Mouse (Mus musculus) cerebellum, postnatal 25 days (tissue): ENCODE results near the gene Gga3.
"Not testable (repeated sequence)": the region's sequence is repeated elsewhere in the genome, so short reads cannot be mapped to it uniquely, and the experiment has no call there.

Experiments
- DNase-seq, 2 experiments: peaks; one replicate each; pipeline ENCODE4 v3.0.0; 2021; ENCODE audit warnings: mixed read lengths in 2 of 2

Gene Gga3

GRCm38 (mm10) chr11:115603476-115604303 lies at the start of gene Gga3, which contains the start of gene Mrps7:
Gga3 (minus strand) TSS chr11:115604051.
Mrps7 (plus strand) TSS chr11:115603925.
- peak; percentile 94 to 95 for DNase-seq

DNA sequence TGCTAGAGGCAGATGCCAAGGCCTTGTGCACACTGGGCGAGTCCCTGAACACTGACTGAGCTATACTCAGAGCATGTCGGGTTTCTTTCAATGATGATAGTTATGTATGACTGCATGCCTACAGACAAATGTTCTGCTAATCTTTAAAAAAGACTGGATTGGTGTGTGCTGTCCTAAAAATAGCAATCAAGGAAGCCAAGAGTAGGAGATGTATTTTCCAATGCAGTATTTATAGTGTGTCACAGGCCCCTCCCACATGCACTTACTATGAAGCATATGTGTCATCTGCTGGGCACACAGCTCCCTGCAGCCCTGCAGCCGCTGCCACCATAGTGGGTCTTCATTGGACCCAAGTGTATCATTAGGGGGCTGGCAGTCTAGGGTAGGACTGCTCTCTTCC lies 49.3 kb upstream of the Gga3 start:
- peak; percentile 35 to 37 for DNase-seq

GRCm38 (mm10) chr11:115651680-115652079 lies 47.8 kb upstream of the Gga3 start:
- DNase-seq = peak; percentile 17 to 55

DNA sequence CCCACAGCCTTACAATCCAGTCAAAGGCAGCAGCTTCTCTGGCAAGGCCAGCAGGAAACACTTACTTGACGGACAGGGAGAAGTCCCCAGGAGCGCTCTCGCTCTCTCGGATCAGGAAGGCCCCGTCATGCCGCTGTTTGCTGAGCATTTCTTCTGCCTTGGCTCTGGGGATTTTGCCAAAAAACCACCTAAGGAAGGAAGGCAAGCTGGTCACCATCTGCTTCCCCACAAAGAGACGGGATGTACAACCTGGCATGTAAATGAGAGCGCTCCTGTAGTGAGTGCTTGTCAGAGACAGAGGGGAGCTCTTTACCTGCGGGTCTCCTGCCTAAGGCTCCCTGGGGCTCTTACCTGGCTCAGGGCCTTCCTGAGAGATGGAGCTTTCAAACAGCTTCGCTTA lies 45.9 kb upstream of the Gga3 start:
- DNase-seq = peak; percentile 88 to 89

- DNase-seq = peak; percentile 65 to 80
Measured at GRCm38 (mm10) chr11:115647459-115647858, 43.6 kb upstream of the Gga3 start.

DNA sequence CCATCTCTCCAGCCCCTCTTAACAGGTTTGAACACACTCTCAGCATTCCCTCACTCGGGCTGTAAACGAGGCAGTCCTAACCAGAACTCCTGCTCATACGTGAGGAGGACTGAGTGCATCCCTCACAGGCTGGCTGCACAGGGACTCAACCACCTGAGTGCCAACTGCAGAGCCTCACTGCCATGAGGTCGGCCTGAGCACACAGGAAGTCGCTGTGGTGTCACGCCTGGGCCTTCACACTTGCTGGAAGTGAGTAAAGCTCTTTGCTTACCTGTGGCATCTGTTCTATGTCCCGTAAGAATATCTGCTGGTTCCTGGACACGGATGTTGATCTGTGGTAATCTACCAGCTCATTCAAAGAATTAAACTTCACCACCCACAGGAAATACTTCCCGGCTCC lies 42.6 kb upstream of the Gga3 start:
- no peak for DNase-seq

DNA sequence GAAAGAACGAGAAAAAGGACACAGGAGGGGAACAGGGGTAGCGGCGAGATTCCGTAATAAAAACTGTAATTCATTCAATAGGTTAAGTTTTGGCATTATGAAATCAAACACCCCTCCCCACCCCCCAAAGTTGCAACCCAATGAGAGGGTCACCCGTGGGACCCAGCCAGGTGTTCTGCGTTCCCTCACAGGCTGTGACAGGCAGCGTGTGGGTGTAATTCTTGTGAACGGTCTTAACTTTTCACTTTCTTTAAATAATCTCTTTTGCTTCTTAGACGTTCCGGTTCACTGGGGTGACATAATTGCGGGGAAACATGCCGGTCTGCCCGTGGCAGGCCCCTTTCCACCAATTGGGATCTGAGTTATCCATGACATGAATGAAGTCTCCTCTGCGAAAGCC lies 41.6 kb upstream of the Gga3 start:
- not testable (repeated sequence) for DNase-seq

DNA sequence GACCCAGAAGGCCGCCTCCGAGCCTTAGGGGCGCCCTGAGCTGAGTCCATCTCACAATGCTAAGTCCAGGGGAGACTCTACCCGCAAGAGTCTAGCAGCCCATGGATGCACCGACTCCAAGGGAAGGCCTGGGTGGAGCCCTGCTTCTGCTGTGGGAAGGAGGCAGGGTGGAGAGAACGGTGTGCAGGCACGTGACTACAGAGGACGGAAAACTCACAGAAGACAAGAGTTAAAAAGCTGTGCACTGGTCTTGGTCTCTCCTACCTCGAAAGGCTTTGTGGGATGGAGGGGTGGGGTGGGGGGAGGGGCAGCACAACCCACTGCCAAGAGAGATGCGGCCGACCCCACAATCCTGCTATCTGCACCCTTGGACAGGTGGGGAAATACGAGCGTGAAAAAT lies 40.5 kb upstream of the Gga3 start:
- DNase-seq = no peak

- DNase-seq = no peak
Measured at GRCm38 (mm10) chr11:115643265-115643664, 39.4 kb upstream of the Gga3 start.

- DNase-seq = no peak
Measured at GRCm38 (mm10) chr11:115642705-115643104, 38.9 kb upstream of the Gga3 start.

DNA sequence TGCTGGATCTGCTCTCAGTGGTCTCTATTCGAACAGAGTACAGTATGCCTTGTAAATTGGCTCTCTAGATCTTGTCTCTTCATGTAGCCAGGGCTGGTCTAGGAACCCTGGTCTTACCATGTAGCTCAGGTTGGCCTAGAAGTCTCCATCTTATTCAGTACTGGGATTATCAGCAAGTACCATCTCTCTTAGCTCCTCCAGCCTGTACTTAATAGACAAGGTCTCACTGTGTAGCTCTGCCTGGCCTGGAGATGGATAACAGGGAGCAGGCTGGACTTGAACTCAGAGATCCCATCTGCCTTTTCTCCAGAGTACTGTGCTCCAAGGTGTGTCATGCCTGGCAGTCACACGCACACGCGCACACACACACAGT lies 37.8 kb upstream of the Gga3 start:
- no peak for DNase-seq

GRCm38 (mm10) chr11:115640978-115641663 lies 37.3 kb upstream of the Gga3 start:
- no peak for DNase-seq

DNA sequence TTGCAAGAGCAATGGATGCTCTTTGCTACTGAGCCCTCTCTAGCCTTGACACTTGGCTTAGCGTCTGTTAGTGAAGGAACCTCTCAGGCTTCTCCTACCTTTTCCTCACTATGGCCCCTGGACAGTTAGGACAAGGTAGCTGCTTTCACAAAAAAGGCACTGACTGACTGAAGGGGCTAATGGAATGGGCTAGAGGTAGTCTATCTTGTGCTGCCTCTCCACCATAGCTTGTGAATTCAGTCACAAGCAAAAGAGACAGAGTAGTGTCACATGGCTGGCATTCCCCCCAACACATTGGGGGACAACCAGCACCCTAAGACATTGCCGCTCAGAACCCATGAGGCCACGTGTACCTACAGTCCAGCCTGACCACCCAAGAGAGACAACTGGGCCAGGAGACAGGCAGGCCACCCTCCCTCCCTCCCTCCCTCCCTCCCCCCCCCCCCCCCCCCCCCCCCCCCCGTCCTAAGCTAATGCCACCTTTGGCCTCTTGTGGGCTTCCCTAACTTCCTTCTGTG lies 36.5 kb upstream of the Gga3 start:
- DNase-seq = no peak

DNA sequence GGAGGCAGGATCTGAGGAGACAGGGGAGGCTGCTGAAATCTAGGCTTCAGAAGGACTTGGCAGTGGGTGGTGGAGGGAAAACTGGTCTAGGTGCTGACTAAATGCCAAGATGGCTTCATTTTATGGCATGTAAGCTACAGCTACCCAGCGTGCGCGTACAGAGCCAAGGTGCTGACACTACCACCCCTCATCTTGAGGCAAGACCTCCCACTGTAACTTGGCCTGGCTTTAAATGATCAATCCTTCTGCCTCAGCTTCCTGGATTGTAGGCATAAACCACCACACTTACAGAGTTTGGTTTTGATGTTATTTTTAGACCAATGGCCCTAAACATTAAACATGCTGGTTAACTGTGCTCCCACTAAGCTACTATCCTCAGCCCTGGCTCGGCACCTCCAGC lies 35.7 kb upstream of the Gga3 start:
- DNase-seq = no peak

DNA sequence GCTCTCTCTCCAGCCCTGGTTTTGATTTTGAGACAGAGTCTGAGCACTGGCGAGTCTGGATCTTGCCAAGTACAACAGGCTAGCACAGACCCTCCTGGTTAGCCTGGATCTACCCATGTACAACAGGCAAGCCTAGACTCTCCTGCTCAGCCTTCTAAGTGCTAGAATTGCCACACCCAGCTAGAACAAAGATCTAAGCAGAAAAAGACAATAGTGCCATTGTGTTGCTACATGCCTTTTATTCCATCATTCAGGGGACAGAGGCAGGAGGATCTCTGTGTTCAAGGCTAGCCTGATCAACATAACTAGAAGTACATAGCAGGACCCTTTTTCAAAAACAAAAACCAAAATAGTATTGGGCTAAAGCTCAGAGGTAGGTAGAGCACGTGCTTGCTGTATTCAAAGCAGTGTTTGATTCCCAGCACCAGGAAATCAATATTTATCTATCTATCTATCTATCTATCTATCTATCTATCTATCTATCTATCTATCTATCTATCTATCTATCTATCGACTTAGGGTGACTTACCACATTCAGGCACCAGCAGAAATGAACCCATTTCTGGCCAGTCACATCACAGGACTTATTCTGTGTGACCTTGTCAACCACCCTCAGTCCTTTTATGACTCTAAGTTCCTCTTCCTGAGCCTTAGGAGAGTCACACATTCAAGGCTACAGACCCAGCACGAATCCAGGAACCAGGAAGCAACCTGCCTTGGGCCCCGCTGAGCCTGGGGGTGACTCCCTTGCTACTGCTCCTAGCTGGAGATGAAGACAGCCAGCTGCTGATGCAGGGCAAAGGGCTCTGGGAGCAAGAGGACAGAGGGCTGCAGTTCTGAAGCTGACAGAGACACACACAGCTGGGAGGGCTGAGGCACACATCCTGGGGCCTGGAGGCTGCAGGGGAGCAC lies 34.9 kb upstream of the Gga3 start:
- DNase-seq = no peak

DNA sequence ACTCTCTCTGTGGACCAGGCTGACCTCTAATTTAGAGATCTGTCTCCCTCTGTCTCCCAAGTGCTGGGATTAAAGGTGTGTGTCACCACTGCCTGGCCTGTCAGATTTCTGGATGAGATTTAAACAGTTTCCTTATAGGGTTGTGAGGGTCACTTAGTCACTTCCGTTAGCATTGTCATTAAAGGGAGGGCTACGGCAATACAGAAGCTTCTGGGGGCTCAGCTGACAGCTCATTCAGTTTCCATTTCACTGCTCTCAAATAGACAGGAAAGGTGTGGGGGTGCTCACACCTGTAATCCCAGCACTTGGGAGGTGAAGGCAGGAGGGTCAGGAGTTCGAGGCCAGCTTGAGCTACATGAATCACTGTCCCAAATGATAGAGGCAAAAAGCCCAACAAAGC lies 33.1 kb upstream of the Gga3 start:
- DNase-seq = no peak

GRCm38 (mm10) chr11:115635484-115635883 lies 31.6 kb upstream of the Gga3 start:
- DNase-seq = no peak

GRCm38 (mm10) chr11:115635041-115635440 lies 31.2 kb upstream of the Gga3 start:
- DNase-seq = no peak

DNA sequence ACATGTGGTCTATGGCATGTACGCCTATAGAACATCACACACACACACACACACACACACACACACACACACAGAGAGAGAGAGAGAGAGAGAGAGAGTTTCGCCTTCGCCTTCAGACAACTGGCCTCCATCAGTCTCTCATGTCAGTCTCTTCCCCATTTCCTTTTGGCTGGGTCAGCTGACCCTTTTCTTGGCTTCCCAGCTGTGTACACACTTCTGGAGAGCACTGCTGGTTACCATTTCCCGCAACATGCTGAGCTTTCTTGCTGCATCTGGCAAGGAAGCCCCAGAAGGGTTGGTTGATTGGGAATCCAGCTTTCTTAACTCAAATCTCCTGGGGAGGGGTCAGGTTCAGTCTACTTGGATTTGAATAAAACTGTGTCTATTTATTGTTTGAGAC lies 30.3 kb upstream of the Gga3 start:
- no peak for DNase-seq

DNA sequence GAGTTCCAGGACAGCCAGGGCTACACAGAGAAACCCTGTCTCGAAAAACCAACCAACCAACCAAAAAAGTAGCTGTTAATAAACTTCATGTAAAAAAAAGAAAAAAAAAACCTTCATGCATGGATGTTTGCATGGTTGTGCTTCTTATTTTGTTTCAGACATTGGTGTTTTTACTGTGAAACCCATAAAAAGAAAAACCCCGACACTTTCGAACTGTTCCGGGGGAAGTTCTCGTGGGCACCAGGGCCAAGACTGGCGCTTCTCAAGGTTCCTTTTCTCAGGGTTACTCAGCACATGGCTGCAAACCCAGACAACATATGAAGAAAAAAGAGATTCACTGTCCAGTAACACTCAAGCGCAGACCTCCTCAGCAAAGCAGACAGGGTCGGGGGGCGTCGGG lies 29.0 kb upstream of the Gga3 start:
- no peak for DNase-seq

GRCm38 (mm10) chr11:115632247-115632646 lies 28.4 kb upstream of the Gga3 start:
- no peak for DNase-seq

DNA sequence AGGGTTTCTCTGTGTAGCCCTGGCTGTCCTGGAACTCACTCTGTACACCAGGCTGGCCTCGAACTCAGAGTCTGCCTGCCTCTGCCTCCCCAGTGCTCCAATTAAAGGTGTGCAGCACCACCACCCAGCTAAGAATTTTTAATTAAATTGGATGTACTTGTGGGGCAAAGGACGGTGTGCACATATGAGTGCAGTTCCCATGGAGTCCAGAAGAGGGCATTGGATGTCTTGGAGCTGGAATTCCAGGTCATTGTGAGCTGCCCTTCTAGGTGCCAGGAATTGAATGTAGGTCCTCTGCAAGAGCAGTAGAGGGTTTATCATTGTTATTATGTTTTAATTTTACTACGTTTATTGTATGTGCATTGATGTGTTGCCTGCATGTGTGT lies 27.6 kb upstream of the Gga3 start:
- peak; percentile 48 to 67 for DNase-seq
